ENCODE assay signal across 20 mouse cellular contexts in genomic region chr2:125555830-125556229, GRCm38 (mm10). TPM values are rescaled to one million over a fixed set of nuclear protein-coding genes. Genes with fewer than 3 reads are reported as not detected.
DNase-seq lines count a peak whose midpoint lies in the region; ATAC-seq and TF ChIP-seq lines count a peak whose summit lies in the region.
"Had no signal": no experiment of that assay in that cellular context is flagged by ENCODE, and none has a peak within 500 bp of the region (broad histone marks: within the 10 kb centered on the region; RNA-seq: fewer than 3 reads in every experiment).

No protein-coding gene starts in this region.

- ATAC-seq in lung, embryonic 14.5 days (ENCODE audit: insufficient read depth): no peak
- peak; percentile 50; the same call in 1 of the 2 replicates for ATAC-seq in common myeloid progenitor, adult 5-6 weeks (replicated peaks; ENCODE audit: low read depth, poor library complexity, severe bottlenecking)
- ATAC-seq in kidney, embryonic 15.5 days (replicated peaks; ENCODE audit: low FRiP score): no peak
- no peak for ATAC-seq in erythroid progenitor cell, adult 5-6 weeks (replicated peaks; ENCODE audit: low FRiP score, poor library complexity, severe bottlenecking)
- ATAC-seq: forebrain, embryonic 13.5 days had no signal

- 77% methylated on average over 6 of the region's 6 CpGs for WGBS in lung, embryonic 14.5 days
- 74% methylated on average over 6 of the region's 6 CpGs for WGBS in lung, adult 2 months
- WGBS in kidney, embryonic 15.5 days: 70% methylated on average over 6 of the region's 6 CpGs

- H3K9ac ChIP-seq in lung, embryonic 14.5 days: no peak overlapping the region
- no peak overlapping the region for H3K9ac ChIP-seq in kidney, embryonic 15.5 days
- H3K9ac ChIP-seq: embryonic facial prominence, embryonic 15.5 days; forebrain, embryonic 13.5 days; heart, embryonic 13.5 days; hindbrain, embryonic 13.5 days; limb, embryonic 15.5 days; neural tube, embryonic 13.5 days; stomach, embryonic 15.5 days had no signal

- no peaks in the 10 kb centered on the region for H3K36me3 ChIP-seq in lung, embryonic 14.5 days (ENCODE audit: insufficient read depth)
- no peaks in the 10 kb centered on the region for H3K36me3 ChIP-seq in E14TG2a.4 (ENCODE audit: insufficient read depth, low read length)
- no peaks in the 10 kb centered on the region for H3K36me3 ChIP-seq in kidney, embryonic 15.5 days
- H3K36me3 ChIP-seq: embryonic facial prominence, embryonic 15.5 days; heart, embryonic 13.5 days; hindbrain, embryonic 13.5 days; limb, embryonic 15.5 days; neural tube, embryonic 13.5 days; stomach, embryonic 15.5 days had no signal

- H3K27me3 ChIP-seq in lung, embryonic 14.5 days (ENCODE audit: insufficient read depth, low read length): no peaks in the 10 kb centered on the region
- no peaks in the 10 kb centered on the region for H3K27me3 ChIP-seq in E14TG2a.4 (ENCODE audit: insufficient read depth, low read length)
- no peaks in the 10 kb centered on the region for H3K27me3 ChIP-seq in kidney, embryonic 15.5 days
- H3K27me3 ChIP-seq: embryonic facial prominence, embryonic 15.5 days; forebrain, embryonic 13.5 days; heart, embryonic 13.5 days; hindbrain, embryonic 13.5 days; limb, embryonic 15.5 days; neural tube, embryonic 13.5 days; stomach, embryonic 15.5 days had no signal

- no peak overlapping the region for H3K4me2 ChIP-seq in lung, embryonic 14.5 days
- no peak overlapping the region for H3K4me2 ChIP-seq in kidney, embryonic 15.5 days
- H3K4me2 ChIP-seq: embryonic facial prominence, embryonic 15.5 days; forebrain, embryonic 13.5 days; heart, embryonic 13.5 days; hindbrain, embryonic 13.5 days; limb, embryonic 15.5 days; neural tube, embryonic 13.5 days; stomach, embryonic 15.5 days had no signal

- no peak overlapping the region for H3K27ac ChIP-seq in lung, embryonic 14.5 days (ENCODE audit: low read depth)
- no peak overlapping the region for H3K27ac ChIP-seq in kidney, embryonic 15.5 days
- H3K27ac ChIP-seq: embryonic facial prominence, embryonic 15.5 days; forebrain, embryonic 13.5 days; heart, embryonic 13.5 days; hindbrain, embryonic 13.5 days; limb, embryonic 15.5 days; neural tube, embryonic 13.5 days; stomach, embryonic 15.5 days had no signal

- H3K4me3 ChIP-seq in lung, embryonic 14.5 days (ENCODE audit: low read depth, low read length): no peak overlapping the region
- H3K4me3 ChIP-seq in lung, adult 2 months (replicated peaks; ENCODE audit: extremely low read depth, low read depth, low read length): no peak overlapping the region
- no peak overlapping the region for H3K4me3 ChIP-seq in E14TG2a.4 (replicated peaks; ENCODE audit: low read length)
- H3K4me3 ChIP-seq in kidney, embryonic 15.5 days (replicated peaks): no peak overlapping the region
- H3K4me3 ChIP-seq: embryonic facial prominence, embryonic 15.5 days; forebrain, embryonic 13.5 days; heart, embryonic 13.5 days; hindbrain, embryonic 13.5 days; limb, embryonic 15.5 days; neural tube, embryonic 13.5 days; stomach, embryonic 15.5 days had no signal

- H3K9me3 ChIP-seq in lung, embryonic 14.5 days (ENCODE audit: low read depth, low read length): no peaks in the 10 kb centered on the region
- H3K9me3 ChIP-seq in E14TG2a.4 (ENCODE audit: low read length): no peaks in the 10 kb centered on the region
- H3K9me3 ChIP-seq in kidney, embryonic 15.5 days (replicated peaks): no peaks in the 10 kb centered on the region
- H3K9me3 ChIP-seq: forebrain, embryonic 13.5 days; heart, embryonic 13.5 days; hindbrain, embryonic 13.5 days; limb, embryonic 15.5 days; neural tube, embryonic 13.5 days; stomach, embryonic 15.5 days had no signal

- DNase-seq in heart, adult 11 months: peak; percentile 17
- DNase-seq in heart, postnatal 4 days: no peak
- DNase-seq in lung, embryonic 14.5 days: peak; percentile 34
- DNase-seq in lung, adult 2 months: no peak
- DNase-seq: adrenal gland, adult 2 months; cerebellum, adult 9-10 months; gastrocnemius, postnatal 14 days; kidney, adult 8-10 months; lung, postnatal 4 days had no signal

- TF ChIP-seq CTCF in lung, embryonic 14.5 days (IDR thresholded peaks at IDR 0.05; ENCODE audit: low read depth): peak; percentile 24; the same call in 1 of the 2 replicates
- TF ChIP-seq CTCF in lung, adult 2 months (IDR thresholded peaks at IDR 0.05; ENCODE audit: insufficient read depth, low read length): no peak
- TF ChIP-seq CTCF in E14TG2a.4 (conservative IDR thresholded peaks at IDR 0.05; ENCODE audit: low read length): peak; percentile 45

- H3K4me1 ChIP-seq in lung, embryonic 14.5 days (ENCODE audit: insufficient read depth): no peaks in the 10 kb centered on the region
- no peaks in the 10 kb centered on the region for H3K4me1 ChIP-seq in lung, adult 2 months (ENCODE audit: control insufficient read depth, insufficient read depth, low read length)
- peaks cover 14% of the 10 kb centered on the region; the same call in 1 of the 2 replicates for H3K4me1 ChIP-seq in E14TG2a.4 (replicated peaks; ENCODE audit: low read depth, low read length)
- no peaks in the 10 kb centered on the region for H3K4me1 ChIP-seq in kidney, embryonic 15.5 days

- no peak for TF ChIP-seq POLR2A in lung, adult 2 months (IDR thresholded peaks at IDR 0.05; ENCODE audit: borderline replicate concordance, extremely low read depth, low read depth, low read length)

RNA-seq across cellular contexts. Expression of gene Fbn1, which starts 48.0 kb away (rescaled TPM):
- 100 to 1,000 TPM; 223 to 241 TPM for total RNA-seq in heart, postnatal 4 days (2021)
- 52.4 and 53.1 TPM in 2 replicates for polyA plus RNA-seq in lung, embryonic 14.5 days (2014; fragmentation: Nextera tagmentation; extraction: Ambion mirVana)
- polyA plus RNA-seq in lung, adult 2 months (2012; rRNA removed): 20.2 and 30.6 TPM in 2 replicates
- 0.15 and 0.59 TPM in 2 replicates for total RNA-seq in common myeloid progenitor, adult 5-6 weeks (2017)
- 13.4 and 16.4 TPM in 2 replicates for polyA plus RNA-seq in kidney, embryonic 15.5 days (2015; fragmentation: Nextera tagmentation; extraction: Ambion mirVana)
- under 0.01 TPM in 2 replicates for total RNA-seq in erythroid progenitor cell, adult 5-6 weeks (2015; ENCODE audit: low replicate concordance)
- total RNA-seq in erythroid progenitor cell, adult 5-6 weeks (2017; ENCODE audit: low replicate concordance): under 0.01 and 0.83 TPM in 2 replicates

RNA-seq across cellular contexts. Expression of gene Gm9913, which starts 50.9 kb away (rescaled TPM):
- total RNA-seq in heart, postnatal 4 days (2021): under 1 TPM; 0.57 to 0.65 TPM
- 0.42 and 0.68 TPM in 2 replicates for polyA plus RNA-seq in lung, embryonic 14.5 days (2014; fragmentation: Nextera tagmentation; extraction: Ambion mirVana)
- polyA plus RNA-seq in lung, adult 2 months (2012; rRNA removed): 0.43 and 0.52 TPM in 2 replicates
- total RNA-seq in common myeloid progenitor, adult 5-6 weeks (2017): not detected in 2 replicates
- polyA plus RNA-seq in kidney, embryonic 15.5 days (2015; fragmentation: Nextera tagmentation; extraction: Ambion mirVana): 0.19 and 0.42 TPM in 2 replicates
- total RNA-seq in erythroid progenitor cell, adult 5-6 weeks (2015; ENCODE audit: low replicate concordance): not detected in 2 replicates
- total RNA-seq in erythroid progenitor cell, adult 5-6 weeks (2017; ENCODE audit: low replicate concordance): not detected in 2 replicates
- total RNA-seq: adrenal gland, adult 2 months had no signal
- polyA plus RNA-seq: adrenal gland, adult 2 months; forebrain, embryonic 13.5 days; neural tube, embryonic 13.5 days had no signal

Comparison
In these comparisons a context has a peak if more than half of its experiments do, and no peak if none do; other contexts are left out.
1. DNase-seq: peak in heart, adult 11 months (single experiment) and lung, embryonic 14.5 days (single experiment); none in heart, postnatal 4 days (single experiment) and lung, adult 2 months (single experiment).
2. RNA of gene Fbn1, which starts 48.0 kb away (total RNA-seq): 223 to 241 TPM in heart, postnatal 4 days; under 0.01 to 0.83 TPM in erythroid progenitor cell, adult 5-6 weeks and 0.15 to 0.59 TPM in common myeloid progenitor, adult 5-6 weeks; every median in the first group is over 100 times any median in the second.